Mouse (Mus musculus): ENCODE data around the gene Smtnl2. TPM values are rescaled to one million over a fixed set of nuclear protein-coding genes. Genes with fewer than 3 reads are reported as not detected.
A peak's percentile ranks its signal among the peaks of the same experiment; 100 is the strongest.

The Smtnl2 gene
- polyA plus RNA-seq, 1 experiment from 2014 or later: 4.2 TPM

DNA sequence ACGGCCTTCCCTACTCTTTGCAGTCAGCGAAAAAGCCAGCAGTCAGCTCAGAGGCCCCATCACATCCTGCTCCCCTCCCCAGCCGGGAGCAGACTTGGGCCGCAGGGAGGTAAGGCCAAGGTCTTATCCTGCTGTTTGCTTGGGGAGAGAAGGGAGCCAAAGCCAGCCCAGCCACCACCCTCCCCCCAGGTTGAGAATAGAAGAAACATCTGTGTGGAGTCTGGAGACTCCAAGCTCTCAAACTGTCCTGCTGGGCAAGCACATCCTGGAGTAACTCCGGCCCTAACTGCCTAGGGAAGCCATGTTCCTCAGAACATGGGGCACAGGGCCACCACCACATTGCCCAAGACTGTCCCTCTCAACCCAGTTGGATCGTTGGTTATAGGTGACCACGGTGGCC lies 14.9 kb downstream of the Smtnl2 start:
- H3K4me1 ChIP-seq (replicated peaks): no peaks in the 10 kb centered on the region
- H3K4me2 ChIP-seq: no peak overlapping the region
- WGBS (ENCODE audit: insufficient replicate concordance): 59% methylated on average over 7 of the region's 7 CpGs
- no peak overlapping the region for H3K9ac ChIP-seq
- no peak overlapping the region for H3K4me3 ChIP-seq (replicated peaks)
- H3K9me3 ChIP-seq (replicated peaks): no peaks in the 10 kb centered on the region
- no peaks in the 10 kb centered on the region; the same call in 1 of the 2 replicates for H3K27me3 ChIP-seq
- 0 out of 2 replicates have a peak, but pooled peaks have one; percentile 47 for ATAC-seq (ENCODE audit: insufficient read depth)
- no peak overlapping the region for H3K27ac ChIP-seq (replicated peaks)
- H3K36me3 ChIP-seq (replicated peaks): no peaks in the 10 kb centered on the region

DNA sequence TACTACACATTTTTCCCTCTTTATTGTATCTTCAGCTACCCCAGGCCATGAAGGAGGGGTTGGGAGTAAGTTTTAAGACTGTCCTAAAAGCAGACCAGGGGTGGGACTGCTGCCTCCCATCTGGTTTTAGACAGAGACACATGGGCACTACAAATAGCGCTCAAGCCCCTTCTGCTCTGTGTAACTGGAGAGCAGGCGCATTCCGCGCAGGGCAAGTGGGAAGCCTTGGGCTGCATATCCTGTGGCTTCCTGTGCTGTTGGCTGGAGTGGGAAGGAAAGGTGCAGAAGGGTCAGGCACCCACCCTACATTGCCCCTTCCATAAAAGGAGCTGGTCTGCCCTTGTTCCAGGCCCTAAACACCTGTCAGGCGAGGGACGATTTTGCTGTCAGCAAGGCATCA lies 15.9 kb downstream of the Smtnl2 start:
- no peak for ATAC-seq (ENCODE audit: insufficient read depth)
- Histone ChIP-seq H3K4me2 (no peak overlapping the region), H3K27me3 (no peaks in the 10 kb centered on the region; the same call in 1 of the 2 replicates), H3K36me3 (replicated peaks) (no peaks in the 10 kb centered on the region), H3K9ac (no peak overlapping the region), H3K27ac (replicated peaks) (no peak overlapping the region), H3K4me1 (replicated peaks) (no peaks in the 10 kb centered on the region), H3K9me3 (replicated peaks) (no peaks in the 10 kb centered on the region), H3K4me3 (replicated peaks) (no peak overlapping the region)
- WGBS (ENCODE audit: insufficient replicate concordance): 73% methylated on average over 6 of the region's 6 CpGs

DNA sequence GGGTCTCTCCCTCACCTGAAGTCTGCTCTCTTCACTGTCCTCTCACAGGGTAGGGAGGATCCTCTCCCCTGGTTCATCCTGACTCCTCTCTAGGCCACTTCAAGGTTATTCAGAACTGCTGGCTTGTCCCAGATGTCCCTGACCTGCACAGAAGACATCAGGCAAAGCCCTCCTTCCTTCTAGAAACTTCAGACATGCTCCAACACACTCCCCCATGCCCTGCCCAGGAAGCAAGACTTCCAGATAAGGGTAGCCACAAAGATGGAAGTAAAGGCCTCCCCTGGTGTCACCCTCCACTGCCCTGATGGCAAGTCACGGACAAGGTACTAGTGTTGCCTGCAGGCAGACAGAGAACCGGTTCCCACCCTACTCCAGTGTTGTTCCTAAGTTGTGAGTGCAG lies 16.8 kb downstream of the Smtnl2 start:
- no peak for ATAC-seq (ENCODE audit: insufficient read depth)
- Histone ChIP-seq H3K9ac (no peak overlapping the region), H3K27me3 (no peaks in the 10 kb centered on the region; the same call in 1 of the 2 replicates), H3K27ac (replicated peaks) (no peak overlapping the region), H3K4me1 (replicated peaks) (no peaks in the 10 kb centered on the region), H3K4me3 (replicated peaks) (no peak overlapping the region), H3K4me2 (no peak overlapping the region), H3K9me3 (replicated peaks) (no peaks in the 10 kb centered on the region), H3K36me3 (replicated peaks) (no peaks in the 10 kb centered on the region)
- WGBS (ENCODE audit: insufficient replicate concordance): 33% methylated on average over 2 of the region's 2 CpGs

DNA sequence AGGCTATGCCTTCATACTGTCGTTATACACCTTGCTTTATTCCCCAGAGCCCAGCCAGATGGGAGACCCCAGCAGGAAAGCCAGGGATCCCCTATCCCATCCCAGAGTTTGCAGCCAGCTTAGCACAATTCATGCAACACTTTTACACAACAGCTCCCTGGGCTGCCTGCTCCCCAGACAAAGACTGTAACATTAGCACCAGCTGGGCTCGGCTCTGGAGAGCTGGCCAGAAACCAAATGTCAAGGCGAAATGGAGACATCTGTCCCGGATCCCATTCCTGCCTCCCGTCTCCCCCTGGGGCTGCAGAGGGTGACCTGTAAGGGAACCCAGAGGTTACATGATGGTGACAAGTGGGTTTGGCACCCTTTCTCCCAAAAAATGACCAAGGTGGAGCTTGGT lies 17.8 kb downstream of the Smtnl2 start:
- H3K4me3 ChIP-seq (replicated peaks): no peak overlapping the region
- no peaks in the 10 kb centered on the region for H3K4me1 ChIP-seq (replicated peaks)
- H3K27me3 ChIP-seq: no peaks in the 10 kb centered on the region; the same call in 1 of the 2 replicates
- 46% methylated on average over 5 of the region's 5 CpGs for WGBS (ENCODE audit: insufficient replicate concordance)
- no peak overlapping the region for H3K4me2 ChIP-seq
- no peak for ATAC-seq (ENCODE audit: insufficient read depth)
- no peaks in the 10 kb centered on the region for H3K36me3 ChIP-seq (replicated peaks)
- no peak overlapping the region for H3K9ac ChIP-seq
- H3K9me3 ChIP-seq (replicated peaks): no peaks in the 10 kb centered on the region
- H3K27ac ChIP-seq (replicated peaks): no peak overlapping the region

DNA sequence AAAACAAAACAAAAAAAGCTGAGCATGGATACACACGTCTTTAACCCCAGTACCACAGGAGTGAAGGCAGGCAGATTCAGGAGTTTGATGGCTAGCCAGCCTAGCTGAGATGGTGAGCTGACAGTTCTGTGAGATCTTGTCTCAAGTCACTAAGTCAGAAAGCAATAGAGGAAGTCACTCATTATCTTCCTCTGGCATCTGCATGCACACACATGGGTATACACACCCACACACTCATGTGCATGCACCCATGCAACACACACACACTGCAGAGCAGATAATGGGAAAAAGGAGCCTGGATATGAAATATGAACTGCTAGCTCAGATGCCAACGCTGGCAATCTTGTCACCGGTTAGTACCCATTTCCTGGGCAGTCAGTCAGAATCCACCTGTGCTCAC lies 18.3 kb downstream of the Smtnl2 start:
- 52% methylated on average over 3 of the region's 3 CpGs for WGBS (ENCODE audit: insufficient replicate concordance)
- no peaks in the 10 kb centered on the region for H3K9me3 ChIP-seq (replicated peaks)
- ATAC-seq (ENCODE audit: insufficient read depth): no peak
- no peak overlapping the region for H3K4me2 ChIP-seq
- H3K4me1 ChIP-seq (replicated peaks): no peaks in the 10 kb centered on the region
- H3K27ac ChIP-seq (replicated peaks): no peak overlapping the region
- H3K4me3 ChIP-seq (replicated peaks): no peak overlapping the region
- no peaks in the 10 kb centered on the region for H3K36me3 ChIP-seq (replicated peaks)
- no peaks in the 10 kb centered on the region; the same call in 1 of the 2 replicates for H3K27me3 ChIP-seq
- no peak overlapping the region for H3K9ac ChIP-seq

DNA sequence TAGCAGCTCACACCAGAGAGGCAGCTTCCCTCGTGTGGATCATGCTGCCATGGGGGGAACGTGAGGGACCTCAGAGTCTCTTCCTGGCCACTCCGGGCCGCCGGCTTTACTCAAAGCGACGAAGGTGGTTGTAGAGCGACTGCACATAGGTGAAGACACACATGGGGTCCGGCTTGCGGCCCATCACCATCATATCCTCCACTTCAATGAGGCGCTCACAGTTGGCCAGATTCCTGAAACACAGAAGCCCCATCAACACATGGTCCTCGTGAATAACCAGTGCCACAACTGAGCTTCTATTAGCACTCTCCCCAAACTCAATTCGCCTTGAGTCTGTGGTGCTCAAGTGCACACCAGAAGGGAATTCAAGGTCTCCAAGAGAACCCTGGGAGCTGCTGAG lies 20.3 kb downstream of the Smtnl2 start:
- Histone ChIP-seq H3K27ac (replicated peaks) (no peak overlapping the region), H3K36me3 (replicated peaks) (no peaks in the 10 kb centered on the region), H3K4me3 (replicated peaks) (no peak overlapping the region), H3K4me2 (no peak overlapping the region), H3K27me3 (no peaks in the 10 kb centered on the region), H3K9me3 (replicated peaks) (no peaks in the 10 kb centered on the region), H3K9ac (no peak overlapping the region), H3K4me1 (replicated peaks) (no peaks in the 10 kb centered on the region)
- WGBS (ENCODE audit: insufficient replicate concordance): 80% methylated on average over 13 of the region's 13 CpGs
- no peak for ATAC-seq (ENCODE audit: insufficient read depth)

DNA sequence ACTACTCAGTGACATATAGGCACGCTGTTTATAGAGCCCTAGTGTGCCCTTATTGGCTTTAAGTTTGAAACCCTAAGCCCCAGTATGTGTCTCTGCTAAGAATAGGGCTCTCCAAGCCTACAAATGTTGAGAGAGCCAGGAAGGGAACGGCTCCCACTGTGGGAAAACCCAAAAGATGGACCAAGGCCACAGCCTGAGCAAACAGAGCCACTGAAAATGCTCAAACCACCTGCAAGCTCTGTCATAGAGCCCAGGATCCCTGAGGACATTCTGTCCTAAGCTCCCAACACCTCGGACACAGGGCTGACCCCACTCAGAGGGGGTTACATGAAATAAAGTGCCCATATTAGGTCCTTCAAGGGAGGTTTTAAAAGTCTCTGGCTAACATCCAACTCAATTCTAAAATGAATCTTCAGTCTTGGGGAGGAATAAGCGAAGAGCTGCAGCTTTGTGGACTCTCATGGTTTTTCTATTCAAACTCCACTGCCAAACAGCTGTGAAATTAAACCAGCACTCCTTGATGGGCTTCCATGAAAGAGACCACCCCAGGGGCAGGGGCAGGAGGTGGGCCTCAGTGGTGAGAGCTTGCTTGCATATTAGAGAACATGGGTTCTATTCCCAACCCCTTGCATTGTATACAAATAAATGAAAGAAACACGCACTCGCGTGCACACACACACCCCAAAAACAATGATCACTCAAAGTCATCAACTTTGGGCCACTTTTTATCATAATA lies 21.9 kb downstream of the Smtnl2 start:
- Histone ChIP-seq H3K4me1 (replicated peaks) (no peaks in the 10 kb centered on the region), H3K4me3 (replicated peaks) (no peak overlapping the region), H3K4me2 (no peak overlapping the region), H3K27ac (replicated peaks) (no peak overlapping the region), H3K36me3 (replicated peaks) (no peaks in the 10 kb centered on the region), H3K9me3 (replicated peaks) (no peaks in the 10 kb centered on the region), H3K27me3 (no peaks in the 10 kb centered on the region), H3K9ac (no peak overlapping the region)
- whole genome bisulfite sequencing (ENCODE audit: insufficient replicate concordance): 65% methylated on average over 7 of the region's 7 CpGs
- ATAC-seq (ENCODE audit: insufficient read depth): no peak

DNA sequence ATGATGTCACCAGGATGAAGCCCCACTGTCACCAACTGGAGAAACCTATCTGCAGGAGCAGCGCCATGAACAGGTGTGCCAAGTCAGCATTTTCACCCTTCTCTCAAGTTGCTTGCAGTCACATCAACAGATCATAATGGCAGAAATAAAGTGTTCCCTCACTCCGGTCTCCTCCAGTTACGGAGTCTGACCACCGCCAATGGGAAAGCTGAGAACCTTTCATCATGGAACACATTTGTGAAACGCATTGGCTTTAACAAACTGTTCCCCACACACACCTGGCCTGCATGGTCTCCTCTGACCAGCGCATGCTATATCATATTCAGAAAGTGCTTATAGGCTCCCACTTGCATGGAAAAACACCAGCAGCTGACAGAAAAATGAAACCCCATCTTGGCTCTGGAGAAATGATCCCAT lies 23.4 kb downstream of the Smtnl2 start:
- H3K36me3 ChIP-seq (replicated peaks): no peaks in the 10 kb centered on the region
- H3K9me3 ChIP-seq (replicated peaks): no peaks in the 10 kb centered on the region
- no peaks in the 10 kb centered on the region for H3K27me3 ChIP-seq
- H3K4me3 ChIP-seq (replicated peaks): no peak overlapping the region
- no peak overlapping the region for H3K4me2 ChIP-seq
- H3K27ac ChIP-seq (replicated peaks): no peak overlapping the region
- ATAC-seq (ENCODE audit: insufficient read depth): no peak
- no peak overlapping the region for H3K9ac ChIP-seq
- WGBS (ENCODE audit: insufficient replicate concordance): 78% methylated on average over 6 of the region's 6 CpGs
- H3K4me1 ChIP-seq (replicated peaks): no peaks in the 10 kb centered on the region

DNA sequence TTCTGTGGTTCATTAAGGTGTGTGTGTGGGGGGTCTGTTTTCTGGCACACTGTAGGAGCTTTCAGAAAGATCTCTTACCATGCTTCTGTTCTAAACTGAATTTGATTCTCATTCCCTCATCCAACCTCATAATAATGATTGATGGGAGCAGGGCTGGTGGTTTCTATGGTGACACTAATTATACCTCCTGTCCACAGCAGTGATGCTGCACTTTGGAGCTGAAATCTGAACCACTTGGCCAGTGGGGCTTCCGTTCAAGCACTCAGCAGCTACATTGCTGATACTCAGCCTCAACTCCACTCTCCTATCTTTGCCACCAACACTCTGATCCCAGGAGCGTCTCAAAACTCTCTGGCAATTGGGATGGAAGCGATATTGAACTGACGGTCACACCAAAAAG lies 32.2 kb downstream of the Smtnl2 start:
- Histone ChIP-seq H3K36me3 (replicated peaks) (no peaks in the 10 kb centered on the region), H3K9me3 (replicated peaks) (no peaks in the 10 kb centered on the region), H3K27ac (replicated peaks) (no peak overlapping the region), H3K4me2 (no peak overlapping the region), H3K9ac (no peak overlapping the region), H3K4me1 (replicated peaks) (no peaks in the 10 kb centered on the region), H3K27me3 (no peaks in the 10 kb centered on the region), H3K4me3 (replicated peaks) (no peak overlapping the region)
- 72% methylated on average over 4 of the region's 4 CpGs for WGBS (ENCODE audit: insufficient replicate concordance)
- no peak for ATAC-seq (ENCODE audit: insufficient read depth)

DNA sequence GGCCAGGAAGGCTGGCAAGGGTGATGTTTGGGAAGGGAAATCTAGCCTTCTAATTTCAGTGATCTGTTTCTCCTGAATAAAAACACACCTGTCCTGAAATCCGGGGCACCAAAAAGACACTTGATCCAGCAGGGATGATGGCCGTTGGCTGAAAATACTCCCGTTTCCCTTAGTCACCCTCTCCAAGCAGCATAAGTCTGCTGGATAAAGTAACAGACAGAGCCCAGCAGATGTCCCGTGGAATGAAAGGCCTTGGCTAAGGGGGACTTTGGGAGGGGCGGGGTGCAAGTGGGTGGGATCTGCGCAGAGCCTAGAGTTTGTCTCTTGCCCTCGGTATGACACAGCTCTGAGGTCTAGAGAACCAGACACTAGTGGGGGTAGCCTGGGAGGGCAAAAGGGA lies 33.3 kb downstream of the Smtnl2 start:
- no peak overlapping the region for H3K9ac ChIP-seq
- H3K9me3 ChIP-seq (replicated peaks): no peaks in the 10 kb centered on the region
- no peaks in the 10 kb centered on the region for H3K36me3 ChIP-seq (replicated peaks)
- no peak overlapping the region for H3K27ac ChIP-seq (replicated peaks)
- H3K4me1 ChIP-seq (replicated peaks): no peaks in the 10 kb centered on the region
- 60% methylated on average over 7 of the region's 7 CpGs for WGBS (ENCODE audit: insufficient replicate concordance)
- no peak overlapping the region for H3K4me3 ChIP-seq (replicated peaks)
- H3K4me2 ChIP-seq: no peak overlapping the region
- no peak for ATAC-seq (ENCODE audit: insufficient read depth)
- H3K27me3 ChIP-seq: no peaks in the 10 kb centered on the region

DNA sequence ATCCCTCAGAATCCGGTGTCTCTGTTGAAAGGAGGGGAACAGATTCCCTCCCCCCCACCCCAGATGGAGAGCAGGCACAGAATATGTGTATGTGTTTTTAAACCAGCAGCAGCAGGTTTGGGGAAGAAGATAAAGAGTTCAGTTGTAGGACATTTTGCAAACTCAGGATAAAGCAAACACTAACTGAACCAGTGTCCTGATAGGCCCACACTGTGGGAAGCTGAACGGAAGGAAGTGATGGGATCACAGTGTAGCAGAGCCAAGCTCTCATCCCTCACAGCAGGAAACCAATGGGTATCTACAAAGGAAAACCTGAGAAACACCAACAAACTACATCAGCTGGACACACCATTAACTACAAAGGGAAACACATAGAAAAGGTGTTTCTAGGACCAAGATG lies 35.0 kb downstream of the Smtnl2 start:
- no peaks in the 10 kb centered on the region for H3K4me1 ChIP-seq (replicated peaks)
- no peak overlapping the region for H3K4me3 ChIP-seq (replicated peaks)
- H3K9ac ChIP-seq: no peak overlapping the region
- no peaks in the 10 kb centered on the region for H3K27me3 ChIP-seq
- WGBS (ENCODE audit: insufficient replicate concordance): 46% methylated on average over 2 of the region's 2 CpGs
- H3K9me3 ChIP-seq (replicated peaks): no peaks in the 10 kb centered on the region
- no peak overlapping the region for H3K27ac ChIP-seq (replicated peaks)
- no peaks in the 10 kb centered on the region for H3K36me3 ChIP-seq (replicated peaks)
- ATAC-seq (ENCODE audit: insufficient read depth): no peak
- H3K4me2 ChIP-seq: no peak overlapping the region

Data from liver, embryonic 15.5 days (tissue).